Mouse (Mus musculus) cerebellum, postnatal 25 days (tissue): ENCODE measurements at regions not wholly inside any gene's neighbourhood (a gene's known extent, or its start where the extent isn't known, plus 50 kb on each side); places are given as distances from the start of the nearest gene placed in this dataset.
A peak's percentile ranks its signal among the peaks of the same experiment; 100 is the strongest.

Experiments used
- DNase-seq, 2 experiments: peaks; one replicate each; pipeline ENCODE4 v3.0.0; 2021; ENCODE audit warnings: mixed read lengths in 2 of 2

- no peak for DNase-seq
Observed at GRCm38 (mm10) chr5:16681055-16681454, 110.6 kb upstream of the Gm28710 start.

GRCm38 (mm10) chr5:16684079-16684478, 107.5 kb upstream of the Gm28710 start:
- DNase-seq, result peak in 1 of 2 experiments; percentile 19

GRCm38 (mm10) chr5:16699260-16699659, 92.3 kb upstream of the Gm28710 start:
- no peak for DNase-seq

- no peak for DNase-seq
Observed at GRCm38 (mm10) chr5:16700546-16700945, 91.1 kb upstream of the Gm28710 start.

GRCm38 (mm10) chr5:16702675-16703074, 88.9 kb upstream of the Gm28710 start:
- DNase-seq, result no peak

GRCm38 (mm10) chr5:16715863-16716262, 75.7 kb upstream of the Gm28710 start:
- no peak for DNase-seq

- no peak for DNase-seq
Observed at GRCm38 (mm10) chr5:16716391-16716790, 75.2 kb upstream of the Gm28710 start.

- DNase-seq, result no peak
Observed at GRCm38 (mm10) chr5:16724820-16725219, 66.8 kb upstream of the Gm28710 start.
